Mouse (Mus musculus): ENCODE data around the gene Med13l. TPM values are rescaled to one million over a fixed set of nuclear protein-coding genes. Genes with fewer than 3 reads are reported as not detected.

Med13l gene
- polyA plus RNA-seq, 1 experiment: 42.8 TPM

DNA sequence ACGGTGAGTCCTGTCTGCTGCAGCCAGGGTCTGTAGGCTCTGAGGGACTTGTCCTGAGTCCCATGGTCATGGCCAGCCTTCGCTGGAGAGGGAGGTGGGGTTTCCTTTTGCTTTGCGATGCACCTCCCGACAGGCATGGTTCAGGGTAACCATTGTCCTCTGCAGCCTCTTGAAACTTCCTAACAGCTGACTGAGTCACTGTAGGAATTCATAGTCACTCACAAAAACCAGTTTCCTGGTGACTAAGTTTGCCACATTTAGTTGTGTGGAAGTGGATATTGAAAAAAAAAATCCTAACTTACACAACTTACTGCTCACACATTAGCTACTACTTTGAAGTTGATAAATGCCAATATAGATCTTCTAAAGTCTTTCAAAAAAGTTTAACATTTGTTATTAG lies 77.5 kb downstream of the Med13l start:
- Histone ChIP-seq H3K36me3 (ENCODE audit: control insufficient read depth, insufficient read depth, low read length) (no peaks in the 10 kb centered on the region), H3K4me1 (replicated peaks; ENCODE audit: control insufficient read depth, insufficient read depth, low read length) (peaks cover 36% of the 10 kb centered on the region), H3K27ac (ENCODE audit: control insufficient read depth, insufficient read depth, low read length) (no peak overlapping the region), H3K4me3 (ENCODE audit: control insufficient read depth, insufficient read depth, low read length) (no peak overlapping the region), H3K27me3 (ENCODE audit: control insufficient read depth, insufficient read depth, low read length) (no peaks in the 10 kb centered on the region)
- 69% methylated on average over 4 of the region's 4 CpGs for WGBS
- TF ChIP-seq POLR2A (IDR thresholded peaks at IDR 0.05; ENCODE audit: control insufficient read depth, extremely low read depth, insufficient read depth, low read length, poor library complexity) (no peak), CTCF (IDR thresholded peaks at IDR 0.05; ENCODE audit: borderline replicate concordance, control insufficient read depth, extremely low read depth, insufficient read depth, low read length, poor library complexity) (no peak)
- no peak for DNase-seq

DNA sequence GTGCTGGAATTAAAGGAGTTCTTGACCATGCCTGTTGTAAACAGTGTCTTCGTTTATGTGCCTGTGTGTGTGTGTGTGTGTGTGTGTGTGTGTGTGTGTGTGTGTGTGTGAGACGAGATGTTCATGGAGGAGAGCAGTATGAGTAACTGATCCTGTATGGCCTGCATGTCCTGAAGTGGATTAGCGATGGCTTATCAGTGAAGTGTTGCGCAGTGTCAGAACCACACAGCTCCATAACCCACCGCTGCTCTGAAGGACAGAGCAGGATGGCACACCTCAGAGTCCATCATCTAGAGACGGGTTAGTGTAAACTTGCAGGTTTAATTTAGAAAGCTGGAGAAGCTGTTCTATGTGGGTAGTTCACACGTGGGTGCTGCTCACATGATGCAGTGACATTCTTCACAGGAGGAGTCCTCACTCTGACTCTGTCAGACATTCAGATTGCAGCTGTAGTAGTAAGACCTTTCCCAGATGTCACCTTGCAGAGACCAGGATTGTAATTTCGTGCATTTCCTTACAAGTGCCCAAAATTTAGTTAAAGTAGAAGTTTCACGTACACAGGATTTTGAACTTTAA lies 78.1 kb downstream of the Med13l start:
- no peak overlapping the region for H3K27ac ChIP-seq (ENCODE audit: control insufficient read depth, insufficient read depth, low read length)
- TF ChIP-seq POLR2A (IDR thresholded peaks at IDR 0.05; ENCODE audit: control insufficient read depth, extremely low read depth, insufficient read depth, low read length, poor library complexity): no peak
- no peak for TF ChIP-seq CTCF (IDR thresholded peaks at IDR 0.05; ENCODE audit: borderline replicate concordance, control insufficient read depth, extremely low read depth, insufficient read depth, low read length, poor library complexity)
- WGBS: 90% methylated on average over 9 of the region's 9 CpGs
- peaks cover 35% of the 10 kb centered on the region for H3K4me1 ChIP-seq (replicated peaks; ENCODE audit: control insufficient read depth, insufficient read depth, low read length)
- H3K36me3 ChIP-seq (ENCODE audit: control insufficient read depth, insufficient read depth, low read length): no peaks in the 10 kb centered on the region
- no peak for DNase-seq
- no peak overlapping the region for H3K4me3 ChIP-seq (ENCODE audit: control insufficient read depth, insufficient read depth, low read length)
- no peaks in the 10 kb centered on the region for H3K27me3 ChIP-seq (ENCODE audit: control insufficient read depth, insufficient read depth, low read length)

DNA sequence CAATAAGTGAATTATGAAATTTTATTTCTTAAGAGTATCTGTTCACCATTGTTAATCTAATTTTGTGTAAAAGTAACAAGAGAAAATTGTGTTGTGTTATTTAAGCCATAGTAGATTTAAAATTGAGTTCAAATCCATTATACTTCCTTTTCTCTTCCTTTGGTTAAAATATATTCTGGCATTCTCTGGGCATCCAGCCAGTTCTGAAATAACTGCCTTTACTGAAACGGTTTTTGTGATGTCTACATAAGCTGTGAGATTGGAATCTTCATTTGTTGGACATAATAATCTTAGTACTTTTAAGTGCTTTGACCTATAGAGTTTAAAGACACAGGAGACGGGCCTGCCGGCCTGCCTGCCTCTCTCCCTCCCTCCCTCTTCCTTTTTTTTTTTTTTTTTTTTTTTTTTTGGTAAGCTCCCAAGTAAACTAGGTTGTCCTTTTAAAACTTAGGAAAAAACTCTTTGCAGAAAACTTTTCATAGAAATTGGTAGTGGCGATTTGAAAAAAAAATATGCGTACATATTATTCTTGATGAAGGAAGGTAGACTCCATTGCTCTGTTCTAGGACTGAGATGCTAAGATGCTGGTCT lies 78.7 kb downstream of the Med13l start:
- whole genome bisulfite sequencing: 74% methylated on average over 5 of the region's 5 CpGs
- Histone ChIP-seq H3K36me3 (ENCODE audit: control insufficient read depth, insufficient read depth, low read length) (no peaks in the 10 kb centered on the region), H3K27me3 (ENCODE audit: control insufficient read depth, insufficient read depth, low read length) (no peaks in the 10 kb centered on the region), H3K4me3 (ENCODE audit: control insufficient read depth, insufficient read depth, low read length) (no peak overlapping the region), H3K27ac (ENCODE audit: control insufficient read depth, insufficient read depth, low read length) (no peak overlapping the region), H3K4me1 (replicated peaks; ENCODE audit: control insufficient read depth, insufficient read depth, low read length) (peaks cover 37% of the 10 kb centered on the region)
- no peak for DNase-seq
- no peak for TF ChIP-seq CTCF (IDR thresholded peaks at IDR 0.05; ENCODE audit: borderline replicate concordance, control insufficient read depth, extremely low read depth, insufficient read depth, low read length, poor library complexity)
- TF ChIP-seq POLR2A (IDR thresholded peaks at IDR 0.05; ENCODE audit: control insufficient read depth, extremely low read depth, insufficient read depth, low read length, poor library complexity): no peak

DNA sequence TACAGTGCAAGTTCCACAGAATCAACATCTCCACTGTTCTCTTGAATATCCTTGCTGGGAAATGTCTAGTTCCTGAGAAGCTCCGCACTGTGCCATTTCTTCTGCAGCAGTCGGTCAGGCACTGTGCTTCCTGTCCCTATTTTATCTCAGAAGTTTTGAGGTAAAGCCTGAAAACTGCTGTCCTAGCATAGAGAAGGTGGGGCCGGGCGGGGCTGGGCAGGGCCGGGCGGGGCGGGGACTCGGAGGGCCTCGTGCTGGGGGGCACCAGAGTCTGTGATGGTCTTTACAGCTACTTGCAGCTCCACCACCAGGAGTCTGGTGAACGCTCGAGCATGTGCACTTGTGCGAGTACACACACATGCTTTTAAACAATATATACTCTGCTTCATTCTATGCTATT lies 83.6 kb downstream of the Med13l start:
- WGBS: 28% methylated on average over 12 of the region's 12 CpGs
- no peak overlapping the region for H3K4me3 ChIP-seq (ENCODE audit: control insufficient read depth, insufficient read depth, low read length)

DNA sequence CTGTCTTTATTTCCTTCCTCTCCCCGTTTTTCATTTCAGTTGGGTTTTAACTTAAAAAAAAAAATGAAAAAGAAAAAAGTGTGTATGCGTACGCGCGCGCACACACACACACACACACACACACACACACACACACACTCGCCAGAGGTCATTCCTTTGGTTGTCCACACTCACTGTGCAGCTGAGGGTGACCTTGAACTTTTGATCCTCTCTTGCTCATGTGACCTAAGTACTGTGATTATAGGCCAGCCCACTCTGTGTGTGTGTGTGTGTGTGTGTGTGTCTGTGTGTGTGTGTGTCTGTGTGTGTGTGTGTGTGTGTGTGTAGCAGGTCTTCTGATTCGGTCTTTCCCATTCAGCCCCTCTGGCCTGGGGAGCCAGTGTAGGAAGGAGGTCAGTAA lies 84.0 kb downstream of the Med13l start:
- H3K4me3 ChIP-seq (ENCODE audit: control insufficient read depth, insufficient read depth, low read length): no peak overlapping the region

More for the DNA sequence above, 83.6 kb downstream of the Med13l start:
- H3K4me1 ChIP-seq (replicated peaks; ENCODE audit: control insufficient read depth, insufficient read depth, low read length): peaks cover 32% of the 10 kb centered on the region
- TF ChIP-seq POLR2A (IDR thresholded peaks at IDR 0.05; ENCODE audit: control insufficient read depth, extremely low read depth, insufficient read depth, low read length, poor library complexity): no peak
- no peak for TF ChIP-seq CTCF (IDR thresholded peaks at IDR 0.05; ENCODE audit: borderline replicate concordance, control insufficient read depth, extremely low read depth, insufficient read depth, low read length, poor library complexity)
- no peak for DNase-seq
- H3K27me3 ChIP-seq (ENCODE audit: control insufficient read depth, insufficient read depth, low read length): no peaks in the 10 kb centered on the region
- no peaks in the 10 kb centered on the region for H3K36me3 ChIP-seq (ENCODE audit: control insufficient read depth, insufficient read depth, low read length)
- no peak overlapping the region for H3K27ac ChIP-seq (ENCODE audit: control insufficient read depth, insufficient read depth, low read length)

DNA sequence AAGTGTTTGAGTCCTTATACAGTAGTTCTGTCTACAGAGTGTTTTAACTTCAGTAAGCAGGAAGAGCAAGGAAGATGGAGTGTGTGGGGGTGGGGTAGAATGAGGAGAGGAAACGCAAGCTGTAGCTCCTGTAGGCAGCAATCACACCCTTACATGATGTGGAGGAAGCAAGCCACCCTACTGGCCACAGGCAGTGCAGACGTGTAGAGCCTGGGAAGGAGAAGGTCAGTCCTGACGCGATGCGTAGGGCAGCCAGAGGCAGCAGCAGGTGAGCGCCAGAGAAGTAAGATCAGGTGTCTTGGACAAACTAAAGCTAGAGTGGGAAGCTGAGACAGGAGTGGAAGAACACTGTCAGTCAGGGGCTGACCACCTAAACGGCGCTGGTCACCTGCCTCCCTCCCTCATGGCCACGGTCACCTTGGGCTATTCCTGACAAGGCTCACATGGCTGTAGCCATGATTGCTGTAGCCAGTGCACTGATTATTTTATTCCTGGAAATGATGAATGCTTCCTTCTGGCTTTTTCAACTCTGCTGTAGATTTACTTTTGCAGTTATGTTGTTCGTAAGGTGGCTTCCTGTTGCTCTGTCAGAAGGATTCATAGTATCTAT lies 84.8 kb downstream of the Med13l start:
- peak; percentile 39 for DNase-seq
- WGBS: 62% methylated on average over 10 of the region's 10 CpGs
- no peak overlapping the region for H3K27ac ChIP-seq (ENCODE audit: control insufficient read depth, insufficient read depth, low read length)

More for the DNA sequence above, 84.0 kb downstream of the Med13l start:
- DNase-seq: no peak
- Histone ChIP-seq H3K27me3 (ENCODE audit: control insufficient read depth, insufficient read depth, low read length) (no peaks in the 10 kb centered on the region), H3K4me1 (replicated peaks; ENCODE audit: control insufficient read depth, insufficient read depth, low read length) (peaks cover 32% of the 10 kb centered on the region), H3K36me3 (ENCODE audit: control insufficient read depth, insufficient read depth, low read length) (no peaks in the 10 kb centered on the region), H3K27ac (ENCODE audit: control insufficient read depth, insufficient read depth, low read length) (no peak overlapping the region)
- WGBS: 68% methylated on average over 8 of the region's 8 CpGs
- no peak for TF ChIP-seq POLR2A (IDR thresholded peaks at IDR 0.05; ENCODE audit: control insufficient read depth, extremely low read depth, insufficient read depth, low read length, poor library complexity)
- no peak for TF ChIP-seq CTCF (IDR thresholded peaks at IDR 0.05; ENCODE audit: borderline replicate concordance, control insufficient read depth, extremely low read depth, insufficient read depth, low read length, poor library complexity)

More for the DNA sequence above, 84.8 kb downstream of the Med13l start:
- H3K27me3 ChIP-seq (ENCODE audit: control insufficient read depth, insufficient read depth, low read length): no peaks in the 10 kb centered on the region
- no peaks in the 10 kb centered on the region for H3K36me3 ChIP-seq (ENCODE audit: control insufficient read depth, insufficient read depth, low read length)
- H3K4me1 ChIP-seq (replicated peaks; ENCODE audit: control insufficient read depth, insufficient read depth, low read length): peaks cover 37% of the 10 kb centered on the region
- H3K4me3 ChIP-seq (ENCODE audit: control insufficient read depth, insufficient read depth, low read length): no peak overlapping the region
- TF ChIP-seq CTCF (IDR thresholded peaks at IDR 0.05; ENCODE audit: borderline replicate concordance, control insufficient read depth, extremely low read depth, insufficient read depth, low read length, poor library complexity): no peak
- TF ChIP-seq POLR2A (IDR thresholded peaks at IDR 0.05; ENCODE audit: control insufficient read depth, extremely low read depth, insufficient read depth, low read length, poor library complexity): no peak
